Mouse (Mus musculus) embryonic fibroblast, embryonic 13.5 days (primary cell): ENCODE results near the gene Glul.

ENCODE experiments used
- CTCF ChIP-seq: IDR thresholded peaks from 2 replicates; pipeline ENCODE4 v1.5.1; 2011; ENCODE audit warnings: mild to moderate bottlenecking, control low read depth, low read length, moderate library complexity, borderline replicate concordance; ENCODE audit not compliant: insufficient read depth
- POLR2A ChIP-seq: IDR thresholded peaks from 2 replicates; pipeline ENCODE4 v1.6.1; 2011; ENCODE audit warnings: low read depth, mild to moderate bottlenecking, control low read depth, low read length, moderate library complexity

- TF ChIP-seq CTCF (no peak), POLR2A (no peak)
Observed at GRCm38 (mm10) chr1:153918521-153919206, 18.9 kb downstream of the Glul start.
